Mouse (Mus musculus): Measurements from ENCODE around the gene Ctps2.
A peak's percentile ranks its signal among the peaks of the same experiment; 100 is the strongest.

GRCm38 (mm10) chrX:162901371-162902039 is 467 bp downstream of the Ctps2 start:
- TF ChIP-seq MAZ (IDR thresholded peaks at IDR 0.05; ENCODE audit: low read depth, low read length): no peak
- peak in 1 of 2 experiments; percentile 11; a peak in 1 of 4 replicates for TF ChIP-seq CTCF (conservative IDR thresholded peaks at IDR 0.05 in 1 of 2, IDR thresholded peaks at IDR 0.05 in 1 of 2; ENCODE audit: low read depth in 2 of 2, low read length in 2 of 2)
- peak; percentile 10; the same call in 1 of the 2 replicates for TF ChIP-seq POLR2A (IDR thresholded peaks at IDR 0.05; ENCODE audit: low read depth, low read length)
- TF ChIP-seq ETS1 (conservative IDR thresholded peaks at IDR 0.05; ENCODE audit: low read depth, low read length): no peak

All from CH12.LX (cell line).